ENCODE assay signal across 21 mouse cellular contexts in genomic region chr3:140085385-140085784, GRCm38 (mm10).
DNase-seq lines count a peak whose midpoint lies in the region; ATAC-seq and TF ChIP-seq lines count a peak whose summit lies in the region.
"Had no signal": no experiment of that assay in that cellular context is flagged by ENCODE, and none has a peak within 500 bp of the region (broad histone marks: within the 10 kb centered on the region; RNA-seq: fewer than 3 reads in every experiment).

No protein-coding gene starts in this region.

- in situ Hi-C loops in CH12.LX (cut with MboI; ENCODE audit: low pct_ligation_motif_present, low pct_unique_long_range_greater_than_20kb, low sequenced_read_pairs) = no loop called here

- H3K9ac ChIP-seq in CH12.LX (ENCODE audit: insufficient read depth, low read depth) = peak overlapping the region; percentile 68
- H3K9ac ChIP-seq: embryonic facial prominence, embryonic 12.5 days; forebrain, embryonic 13.5 days; forebrain, embryonic 15.5 days had no signal

- H3K4me3 ChIP-seq in CH12.LX (replicated peaks in 1 of 3; ENCODE audit: low read depth in 2 of 3, low read length in 2 of 3, poor library complexity in 1 of 3) = no peak overlapping the region
- H3K4me3 ChIP-seq: embryonic facial prominence, embryonic 10.5 days; embryonic facial prominence, embryonic 12.5 days; forebrain, embryonic 13.5 days; forebrain, embryonic 15.5 days had no signal

- TF ChIP-seq RAD21 in CH12.LX (IDR thresholded peaks at IDR 0.05; ENCODE audit: low read depth, low read length) = no peak

- TF ChIP-seq CTCF in CH12.LX (conservative IDR thresholded peaks at IDR 0.05 in 1 of 2, IDR thresholded peaks at IDR 0.05 in 1 of 2; ENCODE audit: low read depth in 2 of 2, low read length in 2 of 2) = no peak

- H3K27me3 ChIP-seq in CH12.LX (replicated peaks) = no peaks in the 10 kb centered on the region
- H3K27me3 ChIP-seq: embryonic facial prominence, embryonic 12.5 days; forebrain, embryonic 13.5 days; forebrain, embryonic 15.5 days had no signal

- DNase-seq in frontal cortex, postnatal 14 days (ENCODE audit: low spot score in 2 of 2) = no peak
- DNase-seq in left cerebral cortex, postnatal 14 days (ENCODE audit: low spot score in 2 of 2) = peak; percentile 4 to 7
- no peak for DNase-seq in left cerebral cortex, postnatal 10 days (ENCODE audit: extremely low spot score in 1 of 2, low spot score in 2 of 2)
- DNase-seq in CH12.LX (ENCODE audit: extremely low read depth) = no peak
- peak; percentile 74 for DNase-seq in telencephalon, adult 2 months (ENCODE audit: low read depth, low spot score)
- DNase-seq: adrenal gland, adult 2 months; adrenal gland, postnatal 10 days; adrenal gland, postnatal 25 days; B cell, adult 2 months; cerebellum, adult 11-12 months; cerebellum, adult 2 months; cerebellum, adult 9-10 months; cerebellum, postnatal 10 days; cerebellum, postnatal 25 days had no signal

- H3K36me3 ChIP-seq in CH12.LX (replicated peaks in 1 of 2; ENCODE audit: control insufficient read depth in 1 of 2, insufficient read depth in 1 of 2, low read length in 1 of 2) = no peaks in the 10 kb centered on the region
- H3K36me3 ChIP-seq: embryonic facial prominence, embryonic 10.5 days; embryonic facial prominence, embryonic 12.5 days; forebrain, embryonic 15.5 days had no signal

- peak overlapping the region; percentile 95 for H3K4me2 ChIP-seq in CH12.LX (ENCODE audit: insufficient read depth, low read depth, poor library complexity, severe bottlenecking)
- H3K4me2 ChIP-seq: embryonic facial prominence, embryonic 12.5 days; forebrain, embryonic 13.5 days; forebrain, embryonic 15.5 days had no signal

- dilution Hi-C loops in CH12.LX (cut with MboI; ENCODE audit: extremely low pct_ligation_motif_present, extremely low pct_unique_long_range_greater_than_20kb, low sequenced_read_pairs) = no loop called here

- H3K79me2 ChIP-seq in CH12.LX (replicated peaks; ENCODE audit: control insufficient read depth, extremely low read depth, insufficient read depth, poor library complexity, severe bottlenecking) = peaks cover 13% of the 10 kb centered on the region

- no peak for TF ChIP-seq POLR2A in CH12.LX (IDR thresholded peaks at IDR 0.05; ENCODE audit: low read depth, low read length)

- H3K4me1 ChIP-seq in CH12.LX (ENCODE audit: control insufficient read depth in 1 of 2, insufficient read depth in 2 of 2) = peaks cover 12 to 46% of the 10 kb centered on the region in 2 experiments; a peak in 3 of 4 replicates
- H3K4me1 ChIP-seq: embryonic facial prominence, embryonic 12.5 days; forebrain, embryonic 13.5 days; forebrain, embryonic 15.5 days had no signal

- intact Hi-C loops in left cerebral cortex, postnatal 14 days (cut with DNase I) = no loop called here
- intact Hi-C loops in left cerebral cortex, postnatal 10 days (cut with DNase I) = no loop called here

- H3K9me3 ChIP-seq in CH12.LX (replicated peaks; ENCODE audit: low read length) = no peaks in the 10 kb centered on the region
- H3K9me3 ChIP-seq: embryonic facial prominence, embryonic 10.5 days; embryonic facial prominence, embryonic 12.5 days; forebrain, embryonic 13.5 days; forebrain, embryonic 15.5 days had no signal

- ATAC-seq in frontal cortex, adult (ENCODE audit: low TSS enrichment) = peak; percentile 86
- no peak for ATAC-seq in megakaryocyte, adult 5-6 weeks (ENCODE audit: poor library complexity, severe bottlenecking)
- ATAC-seq: CD4-positive, CD25-positive, alpha-beta regulatory T cell, adult 4 months; forebrain, embryonic 13.5 days; forebrain, embryonic 15.5 days had no signal

- no peak for TF ChIP-seq EP300 in CH12.LX (IDR thresholded peaks at IDR 0.05; ENCODE audit: low read length)

- peak overlapping the region; percentile 58; the same call in 1 of the 2 replicates for H3K27ac ChIP-seq in CH12.LX (ENCODE audit: insufficient read depth, low read depth)
- H3K27ac ChIP-seq: embryonic facial prominence, embryonic 10.5 days; embryonic facial prominence, embryonic 12.5 days; forebrain, embryonic 13.5 days; forebrain, embryonic 15.5 days had no signal

TF ChIP-seq in CH12.LX, 34 proteins besides CTCF, POLR2A, EP300 and RAD21:
- TF ChIP-seq MEF2A (IDR thresholded peaks at IDR 0.05; ENCODE audit: borderline replicate concordance, low read depth, low read length) (no peak), CHD1 (IDR thresholded peaks at IDR 0.05; ENCODE audit: low read depth, low read length) (no peak), RCOR1 (conservative IDR thresholded peaks at IDR 0.05; ENCODE audit: low read depth, low read length) (no peak), JUN (IDR thresholded peaks at IDR 0.05; ENCODE audit: insufficient read depth, low read depth, low read length) (no peak), ZKSCAN1 (IDR thresholded peaks at IDR 0.05; ENCODE audit: borderline replicate concordance, low read depth, low read length) (no peak), TBP (conservative IDR thresholded peaks at IDR 0.05; ENCODE audit: low read depth, low read length) (no peak), ZNF384 (IDR thresholded peaks at IDR 0.05; ENCODE audit: low read depth, low read length) (no peak), ZC3H11A (IDR thresholded peaks at IDR 0.05; ENCODE audit: low read depth, low read length) (no peak), CHD2 (IDR thresholded peaks at IDR 0.05; ENCODE audit: low read length) (no peak), GABPA (IDR thresholded peaks at IDR 0.05; ENCODE audit: insufficient replicate concordance, low read depth, low read length) (no peak), USF2 (conservative IDR thresholded peaks at IDR 0.05; ENCODE audit: low read depth, low read length) (no peak; the same call in 1 of the 2 replicates), MYC (IDR thresholded peaks at IDR 0.05; ENCODE audit: low read depth, low read length) (no peak), NELFE (IDR thresholded peaks at IDR 0.05; ENCODE audit: low read depth, low read length) (no peak), SIN3A (IDR thresholded peaks at IDR 0.05; ENCODE audit: low read length) (no peak), IRF4 (IDR thresholded peaks at IDR 0.05; ENCODE audit: low read depth, low read length) (no peak), MAFK (IDR thresholded peaks at IDR 0.05; ENCODE audit: insufficient replicate concordance, low read length) (no peak), BHLHE40 (IDR thresholded peaks at IDR 0.05; ENCODE audit: low read depth, low read length) (no peak)

Comparison
In these comparisons a context has a peak if more than half of its experiments do, and no peak if none do; other contexts are left out.
1. DNase-seq: peak in left cerebral cortex, postnatal 14 days (2 of 2) and telencephalon, adult 2 months (single experiment); none in frontal cortex, postnatal 14 days (0 of 2), left cerebral cortex, postnatal 10 days (0 of 2) and CH12.LX (single experiment).